8 mouse cellular contexts compared by ENCODE assay signal in genomic region chr10:37358334-37358733, GRCm38 (mm10).
DNase-seq lines count a peak whose midpoint lies in the region; ATAC-seq and TF ChIP-seq lines count a peak whose summit lies in the region.
"Had no signal": no experiment of that assay in that cellular context is flagged by ENCODE, and none has a peak within 500 bp of the region (broad histone marks: within the 10 kb centered on the region; RNA-seq: fewer than 3 reads in every experiment).

No protein-coding gene starts in this region.

- no peaks in the 10 kb centered on the region for H3K36me3 ChIP-seq in embryonic facial prominence, embryonic 14.5 days (ENCODE audit: control insufficient read depth, insufficient read depth, low read length)

- H3K27ac ChIP-seq in gastrocnemius, adult 2 months, result peak overlapping the region; percentile 66
- peak overlapping the region; percentile 40 for H3K27ac ChIP-seq in embryonic facial prominence, embryonic 14.5 days (replicated peaks; ENCODE audit: low read depth, low read length)

- DNase-seq in gastrocnemius, adult 2 months, result no peak
- DNase-seq in gastrocnemius, postnatal 36 days, result no peak
- peak; percentile 8 to 12 for DNase-seq in kidney, postnatal 36 days
- no peak for DNase-seq in kidney, adult 9 months
- peak; percentile 34 for DNase-seq in NIH3T3 (ENCODE audit: low read depth)
- DNase-seq in embryonic facial prominence, embryonic 14.5 days (ENCODE audit: low spot score), result peak; percentile 72
- no peak for DNase-seq in urinary bladder, postnatal 14 days (ENCODE audit: low spot score)
- DNase-seq: lung, postnatal 10 days had no signal

- no peak overlapping the region for H3K4me2 ChIP-seq in embryonic facial prominence, embryonic 14.5 days (ENCODE audit: low read depth, low read length)

- intact Hi-C loops in gastrocnemius, adult 2 months (cut with DNase I), result no loop called here
- intact Hi-C loops in gastrocnemius, postnatal 36 days (cut with DNase I), result no loop called here

- WGBS in embryonic facial prominence, embryonic 14.5 days, result 24% methylated on average over 5 of the region's 5 CpGs

- H3K9me3 ChIP-seq in embryonic facial prominence, embryonic 14.5 days (ENCODE audit: control insufficient read depth, low read length), result no peaks in the 10 kb centered on the region

- peak; percentile 63; the same call in 1 of the 2 replicates for ATAC-seq in embryonic facial prominence, embryonic 14.5 days (ENCODE audit: low read depth)

- no peak overlapping the region for H3K9ac ChIP-seq in embryonic facial prominence, embryonic 14.5 days (ENCODE audit: low read depth, low read length)

- peaks cover 10% of the 10 kb centered on the region for H3K4me1 ChIP-seq in embryonic facial prominence, embryonic 14.5 days (ENCODE audit: control insufficient read depth, insufficient read depth, low read length)

- no peaks in the 10 kb centered on the region for H3K27me3 ChIP-seq in embryonic facial prominence, embryonic 14.5 days (replicated peaks; ENCODE audit: control insufficient read depth, insufficient read depth, low read length)

- no peak for TF ChIP-seq CTCF in gastrocnemius, adult 2 months (IDR thresholded peaks at IDR 0.05)

- H3K4me3 ChIP-seq in gastrocnemius, adult 2 months, result no peak overlapping the region
- H3K4me3 ChIP-seq in embryonic facial prominence, embryonic 14.5 days (ENCODE audit: low read depth, low read length), result no peak overlapping the region

Comparison
In these comparisons a context has a peak if more than half of its experiments do, and no peak if none do; other contexts are left out.
1. DNase-seq: peak in kidney, postnatal 36 days (2 of 2), NIH3T3 (single experiment) and embryonic facial prominence, embryonic 14.5 days (single experiment); none in gastrocnemius, adult 2 months (single experiment), gastrocnemius, postnatal 36 days (0 of 2), kidney, adult 9 months (single experiment) and urinary bladder, postnatal 14 days (single experiment).